ENCODE assay signal across 20 mouse cellular contexts in the genomic region with DNA sequence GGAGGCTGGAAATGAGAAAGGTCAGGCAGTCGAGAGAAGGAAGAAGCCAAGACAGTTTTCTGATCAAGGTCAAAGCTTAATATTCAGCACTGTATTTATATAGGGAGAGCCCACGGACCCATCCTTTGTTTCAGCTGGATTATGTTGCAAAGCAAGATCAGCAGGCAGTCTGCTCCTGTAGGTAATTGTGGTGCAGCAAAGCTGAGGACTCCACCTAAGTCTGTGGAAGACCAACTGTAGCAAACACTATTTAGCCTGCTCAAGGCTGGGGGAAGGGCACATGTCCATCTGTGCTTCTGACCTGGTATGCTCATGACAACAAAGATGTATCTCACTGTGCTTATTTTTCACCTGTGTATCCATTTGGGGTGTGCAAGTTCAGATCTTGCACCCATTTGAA. TPM values are rescaled to one million over a fixed set of nuclear protein-coding genes. Genes with fewer than 3 reads are reported as not detected.
A peak's percentile ranks its signal among the peaks of the same experiment; 100 is the strongest.
DNase-seq lines count a peak whose midpoint lies in the region; TF ChIP-seq lines count a peak whose summit lies in the region.
"Had no signal": no experiment of that assay in that cellular context is flagged by ENCODE, and none has a peak within 500 bp of the region (broad histone marks: within the 10 kb centered on the region; RNA-seq: fewer than 3 reads in every experiment).

No protein-coding gene starts in this region.

- no peak for TF ChIP-seq CTCF in ES-Bruce4 (IDR thresholded peaks at IDR 0.05; ENCODE audit: low read depth, low read length)

- no peaks in the 10 kb centered on the region for H3K27me3 ChIP-seq in ES-Bruce4 (ENCODE audit: control insufficient read depth, insufficient read depth, low read length, poor library complexity, severe bottlenecking)
- H3K27me3 ChIP-seq in hindbrain, embryonic 10.5 days (ENCODE audit: insufficient read depth, poor library complexity, severe bottlenecking): no peaks in the 10 kb centered on the region
- H3K27me3 ChIP-seq: embryonic facial prominence, embryonic 12.5 days; forebrain, embryonic 13.5 days; forebrain, embryonic 15.5 days had no signal

- 0 out of 2 replicates have a peak, but pooled peaks have one; percentile 48 for TF ChIP-seq EP300 in ES-Bruce4 (IDR thresholded peaks at IDR 0.05; ENCODE audit: insufficient read depth, low read depth, low read length)

- peak overlapping the region; percentile 36; the same call in 1 of the 2 replicates for H3K27ac ChIP-seq in ES-Bruce4 (ENCODE audit: insufficient read depth, low read length)
- H3K27ac ChIP-seq in hindbrain, embryonic 10.5 days: no peak overlapping the region
- H3K27ac ChIP-seq: embryonic facial prominence, embryonic 10.5 days; embryonic facial prominence, embryonic 12.5 days; forebrain, embryonic 13.5 days; forebrain, embryonic 15.5 days had no signal

- no peak for TF ChIP-seq POLR2A in ES-Bruce4 (IDR thresholded peaks at IDR 0.05; ENCODE audit: insufficient read depth, low read length)

- no peaks in the 10 kb centered on the region for H3K4me1 ChIP-seq in ES-Bruce4 (ENCODE audit: control insufficient read depth, insufficient read depth, low read length)
- H3K4me1 ChIP-seq in hindbrain, embryonic 10.5 days (replicated peaks): 0 out of 2 replicates have a peak, but pooled peaks cover 4% of the 10 kb centered on the region
- H3K4me1 ChIP-seq: forebrain, embryonic 13.5 days; forebrain, embryonic 15.5 days had no signal

- WGBS in hindbrain, embryonic 10.5 days: 60% methylated on average over 2 of the region's 2 CpGs

- no peak overlapping the region for H3K9ac ChIP-seq in ES-Bruce4 (ENCODE audit: low read depth, poor library complexity, severe bottlenecking)
- H3K9ac ChIP-seq: embryonic facial prominence, embryonic 12.5 days; forebrain, embryonic 13.5 days; forebrain, embryonic 15.5 days; forebrain, postnatal 0 days had no signal

- DNase-seq in ES-CJ7 (ENCODE audit: low read depth, low spot score): peak; percentile 59
- DNase-seq in R1 (ENCODE audit: low read depth, low spot score): peak; percentile 88
- DNase-seq in hindbrain, embryonic 10.5 days (ENCODE audit: low spot score): no peak
- no peak for DNase-seq in frontal cortex, postnatal 10 days (ENCODE audit: low spot score in 2 of 2)
- DNase-seq in layer of hippocampus, adult 9-10 months (ENCODE audit: low spot score): no peak
- DNase-seq: adrenal gland, adult 8-10 months; adrenal gland, postnatal 14 days; adrenal gland, postnatal 36 days; cerebellum, adult 11-12 months; cerebellum, adult 2 months; cerebellum, adult 9-10 months; cerebellum, postnatal 10 days; cerebellum, postnatal 25 days; forebrain, postnatal 0 days had no signal

- H3K4me3 ChIP-seq in ES-Bruce4 (ENCODE audit: low read depth, low read length): no peak overlapping the region
- H3K4me3 ChIP-seq in hindbrain, embryonic 10.5 days: no peak overlapping the region
- H3K4me3 ChIP-seq: embryonic facial prominence, embryonic 10.5 days; embryonic facial prominence, embryonic 12.5 days; forebrain, embryonic 13.5 days; forebrain, embryonic 15.5 days had no signal

- H3K9me3 ChIP-seq in ES-Bruce4 (replicated peaks; ENCODE audit: control insufficient read depth, insufficient read depth, low read length, poor library complexity, severe bottlenecking): peaks cover 2% of the 10 kb centered on the region
- H3K9me3 ChIP-seq in hindbrain, embryonic 10.5 days: no peaks in the 10 kb centered on the region
- H3K9me3 ChIP-seq: embryonic facial prominence, embryonic 10.5 days; embryonic facial prominence, embryonic 12.5 days; forebrain, embryonic 13.5 days; forebrain, embryonic 15.5 days had no signal

- H3K36me3 ChIP-seq in ES-Bruce4 (ENCODE audit: control insufficient read depth, insufficient read depth, low read length, poor library complexity, severe bottlenecking): no peaks in the 10 kb centered on the region
- H3K36me3 ChIP-seq in hindbrain, embryonic 10.5 days: no peaks in the 10 kb centered on the region
- H3K36me3 ChIP-seq: embryonic facial prominence, embryonic 10.5 days; embryonic facial prominence, embryonic 12.5 days; forebrain, embryonic 15.5 days; G1E had no signal

RNA-seq across cellular contexts. Expression of a gene that starts 15.4 kb away (rescaled TPM):
- 7.6 and 8.2 TPM in 2 replicates for polyA plus RNA-seq in ES-Bruce4 (2011; ENCODE audit: insufficient read depth, insufficient read length, low read depth, missing spikeins)
- polyA plus RNA-seq in hindbrain, embryonic 10.5 days (2016; fragmentation: Nextera tagmentation; extraction: Ambion mirVana): 13.8 and 14.0 TPM in 2 replicates

RNA-seq across cellular contexts. Expression of a gene that starts 41.9 kb away (rescaled TPM):
- polyA plus RNA-seq in ES-Bruce4 (2011; ENCODE audit: insufficient read depth, insufficient read length, low read depth, missing spikeins): 9.9 and 11.8 TPM in 2 replicates
- polyA plus RNA-seq in hindbrain, embryonic 10.5 days (2016; fragmentation: Nextera tagmentation; extraction: Ambion mirVana): 26.0 and 31.7 TPM in 2 replicates

Comparison
In these comparisons a context has a peak if more than half of its experiments do, and no peak if none do; other contexts are left out.
1. DNase-seq: peak in ES-CJ7 (single experiment) and R1 (single experiment); none in hindbrain, embryonic 10.5 days (single experiment), frontal cortex, postnatal 10 days (0 of 2) and layer of hippocampus, adult 9-10 months (single experiment).